Mouse (Mus musculus): ENCODE measurements around the gene Tiam1.

- TF ChIP-seq GATA1 (IDR thresholded peaks at IDR 0.05; ENCODE audit: borderline replicate concordance, low read length) (no peak), CTCF (IDR thresholded peaks at IDR 0.05; ENCODE audit: low read depth, low read length) (no peak)
Measured at GRCm38 (mm10) chr16:90052905-90053519, 90.6 kb downstream of the Tiam1 start.
